Mouse (Mus musculus) cerebellum, adult 2 months (tissue): Measurements from ENCODE around the gene Trhde.

Source experiments
- CTCF ChIP-seq: fragments of 200-500 bp; IDR thresholded peaks from 2 replicates; pipeline ENCODE4 v1.5.1; 2011; ENCODE audit warnings: low read depth, mild to moderate bottlenecking, control low read depth, low read length, moderate library complexity, borderline replicate concordance; ENCODE audit not compliant: insufficient read depth
- POLR2A ChIP-seq: fragments of 200-500 bp; IDR thresholded peaks from 2 replicates; pipeline ENCODE4 v1.6.1; 2011; ENCODE audit warnings: low read length, control low read depth, borderline replicate concordance; ENCODE audit not compliant: insufficient read depth

- TF ChIP-seq CTCF: no peak
- TF ChIP-seq POLR2A: no peak
Observed at GRCm38 (mm10) chr10:114798218-114798617, 3.9 kb downstream of the Trhde start.
